Mouse (Mus musculus): ENCODE results near the gene Plek. TPM values are rescaled to one million over a fixed set of nuclear protein-coding genes. Genes with fewer than 3 reads are reported as not detected.

The Plek gene
- total and polyA plus RNA-seq, 3 experiments: 166 to 354 (median 223) TPM

GRCm38 (mm10) chr11:16932159-16932558 is 120.0 kb downstream of the Plek start:
- Histone ChIP-seq H3K79me2 (replicated peaks; ENCODE audit: control insufficient read depth, extremely low read depth, insufficient read depth, poor library complexity, severe bottlenecking) (no peaks in the 10 kb centered on the region), H3K27me3 (replicated peaks) (no peaks in the 10 kb centered on the region), H3K4me2 (ENCODE audit: insufficient read depth, low read depth, poor library complexity, severe bottlenecking) (no peak overlapping the region), H3K9me3 (replicated peaks; ENCODE audit: low read length) (no peaks in the 10 kb centered on the region), H3K4me3 (replicated peaks in 1 of 3; ENCODE audit: low read depth in 2 of 3, low read length in 2 of 3, poor library complexity in 1 of 3) (no peak overlapping the region), H3K9ac (ENCODE audit: insufficient read depth, low read depth) (no peak overlapping the region), H3K4me1 (ENCODE audit: control insufficient read depth in 1 of 2, insufficient read depth in 2 of 2) (peaks cover 3 to 7% of the 10 kb centered on the region in 2 experiments; a peak in 3 of 4 replicates), H3K27ac (ENCODE audit: insufficient read depth, low read depth) (no peak overlapping the region), H3K36me3 (replicated peaks in 1 of 2; ENCODE audit: control insufficient read depth in 1 of 2, insufficient read depth in 1 of 2, low read length in 1 of 2) (peaks cover 0 to 1% of the 10 kb centered on the region in 2 experiments)
- DNase-seq (ENCODE audit: extremely low read depth): peak; percentile 18
- dilution Hi-C loops (cut with MboI; ENCODE audit: extremely low pct_ligation_motif_present, extremely low pct_unique_long_range_greater_than_20kb, low sequenced_read_pairs) (no loop called here), in situ Hi-C loops (cut with MboI; ENCODE audit: low pct_ligation_motif_present, low pct_unique_long_range_greater_than_20kb, low sequenced_read_pairs) (loop anchor here (25.0 kb wide), 1 partner anchor 195 kb away; no protein-coding TSS in a partner anchor)
- TF ChIP-seq UBTF (IDR thresholded peaks at IDR 0.05; ENCODE audit: low read depth, low read length) (no peak), EP300 (IDR thresholded peaks at IDR 0.05; ENCODE audit: low read length) (0 out of 2 replicates have a peak, but pooled peaks have one; percentile 16), TBP (conservative IDR thresholded peaks at IDR 0.05; ENCODE audit: low read depth, low read length) (no peak)

Other genes with a start within 250 kb of the Plek start
- 5.8 and 7.0 TPM in 2 replicates for gene Fbxo48, start 101.0 kb downstream of the Plek start, total RNA-seq (2012; rRNA removed)
- gene Fbxo48, start 101.0 kb downstream of the Plek start, total RNA-seq (2014; rRNA removed): 6.5 and 9.0 TPM in 2 replicates
- 10.3 and 11.1 TPM in 2 replicates for gene Fbxo48, start 101.0 kb downstream of the Plek start, polyA plus RNA-seq (2012; ENCODE audit: insufficient read length, low read depth)
- not detected in 2 replicates for gene Cnrip1, start 795 bp downstream of the Plek start, total RNA-seq (2012; rRNA removed)
- gene Cnrip1, start 795 bp downstream of the Plek start, total RNA-seq (2014; rRNA removed): not detected in 2 replicates
- not detected in 2 replicates for gene Cnrip1, start 795 bp downstream of the Plek start, polyA plus RNA-seq (2012; ENCODE audit: insufficient read length, low read depth)
- 31.8 and 38.8 TPM in 2 replicates for gene Ppp3r1, start 106.9 kb upstream of the Plek start, total RNA-seq (2012; rRNA removed)
- gene Ppp3r1, start 106.9 kb upstream of the Plek start, total RNA-seq (2014; rRNA removed): 114 and 116 TPM in 2 replicates
- gene Ppp3r1, start 106.9 kb upstream of the Plek start, polyA plus RNA-seq (2012; ENCODE audit: insufficient read length, low read depth): 102 and 128 TPM in 2 replicates
- gene Wdr92, start 129.7 kb upstream of the Plek start, total RNA-seq (2012; rRNA removed): 38.6 and 40.2 TPM in 2 replicates
- 66.1 and 73.6 TPM in 2 replicates for gene Wdr92, start 129.7 kb upstream of the Plek start, total RNA-seq (2014; rRNA removed)
- 35.8 and 48.5 TPM in 2 replicates for gene Wdr92, start 129.7 kb upstream of the Plek start, polyA plus RNA-seq (2012; ENCODE audit: insufficient read length, low read depth)
- 82.7 and 129 TPM in 2 replicates for gene Pno1, start 159.2 kb upstream of the Plek start, total RNA-seq (2012; rRNA removed)
- gene Pno1, start 159.2 kb upstream of the Plek start, total RNA-seq (2014; rRNA removed): 279 and 281 TPM in 2 replicates
- gene Pno1, start 159.2 kb upstream of the Plek start, polyA plus RNA-seq (2012; ENCODE audit: insufficient read length, low read depth): 151 and 155 TPM in 2 replicates
- gene C1d, start 205.2 kb upstream of the Plek start, total RNA-seq (2012; rRNA removed): 71.8 and 96.8 TPM in 2 replicates
- 117 and 128 TPM in 2 replicates for gene C1d, start 205.2 kb upstream of the Plek start, total RNA-seq (2014; rRNA removed)
- 88.9 and 93.2 TPM in 2 replicates for gene C1d, start 205.2 kb upstream of the Plek start, polyA plus RNA-seq (2012; ENCODE audit: insufficient read length, low read depth)

Data from CH12.LX (cell line).